Mouse (Mus musculus) lung, postnatal 4 days (tissue): ENCODE measurements around the gene Cep68.

Experiments used
- DNase-seq, 2 experiments: peaks; one replicate each; pipeline ENCODE4 v3.0.0; 2021

Cep68 gene

GRCm38 (mm10) chr11:20202299-20203011, 46.8 kb downstream of the Cep68 start:
- DNase-seq, result no peak

- DNase-seq, result peak; percentile 71 to 77
Measured at GRCm38 (mm10) chr11:20201661-20202101, 47.5 kb downstream of the Cep68 start.

DNA sequence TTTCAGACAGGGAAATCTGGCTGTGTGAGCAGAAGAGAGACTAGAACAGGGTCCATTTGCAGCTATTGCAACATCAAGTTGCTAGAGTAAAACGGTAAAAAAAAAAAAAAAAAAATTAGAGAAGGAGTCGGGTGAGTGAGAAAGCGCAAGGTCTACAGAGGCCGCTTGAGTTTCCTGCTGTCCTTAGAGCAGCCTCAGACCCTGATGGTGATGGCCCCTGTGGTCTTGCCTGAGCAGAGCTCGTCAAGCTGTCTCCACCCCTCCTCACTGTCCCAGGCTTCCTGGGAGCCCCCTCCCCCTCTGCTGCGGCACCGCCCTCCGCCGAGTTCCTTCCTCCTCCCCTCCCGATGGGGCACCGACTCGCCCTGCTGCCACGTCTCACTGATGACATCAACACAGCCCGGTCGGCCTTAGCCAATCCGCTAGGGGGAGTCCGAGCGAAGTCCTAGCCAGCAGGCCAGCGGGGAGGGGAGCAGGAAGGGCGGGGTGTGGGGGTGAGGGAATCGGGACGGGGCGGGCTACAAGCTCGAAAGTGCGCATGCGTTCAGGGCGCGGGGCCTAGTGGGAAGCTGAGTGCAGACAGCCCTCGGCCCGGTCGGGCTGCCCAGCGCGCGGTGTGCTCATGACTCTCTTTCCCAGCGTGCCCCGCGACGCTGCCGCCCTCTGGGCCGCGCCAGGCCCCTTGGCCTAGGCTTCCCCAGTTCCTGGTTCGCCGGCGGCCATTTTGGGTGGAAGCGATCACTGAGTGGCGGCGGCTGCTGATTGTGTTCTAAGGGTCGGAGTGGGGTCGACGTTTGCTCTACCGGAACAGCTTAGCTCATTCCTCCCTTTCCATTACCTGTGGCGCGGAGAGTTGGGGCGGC, 48.3 kb downstream of the Cep68 start, which contains the start of gene Rab1a:
TSS of gene Rab1a (plus strand) at position 720 of the 863 bp plus-strand sequence.
- peak; percentile 100 for DNase-seq

DNA sequence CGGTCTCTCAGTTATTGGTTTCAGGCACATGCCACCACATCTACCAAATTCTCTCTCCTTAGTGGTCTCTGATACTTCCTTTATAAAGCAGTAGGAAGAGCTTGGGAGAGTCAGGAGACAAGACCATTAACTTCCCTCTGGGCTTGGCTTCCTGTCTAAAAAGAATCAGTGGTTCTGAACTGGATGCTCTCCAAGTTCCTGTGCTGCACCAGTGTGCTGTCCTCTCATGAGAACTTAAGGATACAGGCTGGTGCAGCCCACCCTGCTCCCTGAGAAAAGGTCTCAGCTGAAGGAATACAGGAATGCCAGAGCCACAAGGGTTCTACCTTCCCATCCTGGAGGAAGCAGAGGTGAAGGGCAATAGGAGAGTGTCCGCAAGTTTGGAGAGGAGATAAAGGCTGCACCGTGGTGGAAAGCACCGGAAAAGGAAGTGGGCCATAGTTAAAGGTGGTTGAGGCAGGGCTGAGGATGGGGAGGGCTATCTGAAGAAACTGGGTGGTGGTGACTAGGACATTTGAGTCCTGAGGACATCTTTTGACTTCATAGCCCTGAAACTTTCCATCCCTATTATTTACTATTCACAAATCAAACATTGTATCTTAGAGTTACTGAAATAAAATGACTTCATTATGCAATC, 56.0 kb downstream of the Cep68 start:
- DNase-seq, result peak; percentile 28 to 41

DNA sequence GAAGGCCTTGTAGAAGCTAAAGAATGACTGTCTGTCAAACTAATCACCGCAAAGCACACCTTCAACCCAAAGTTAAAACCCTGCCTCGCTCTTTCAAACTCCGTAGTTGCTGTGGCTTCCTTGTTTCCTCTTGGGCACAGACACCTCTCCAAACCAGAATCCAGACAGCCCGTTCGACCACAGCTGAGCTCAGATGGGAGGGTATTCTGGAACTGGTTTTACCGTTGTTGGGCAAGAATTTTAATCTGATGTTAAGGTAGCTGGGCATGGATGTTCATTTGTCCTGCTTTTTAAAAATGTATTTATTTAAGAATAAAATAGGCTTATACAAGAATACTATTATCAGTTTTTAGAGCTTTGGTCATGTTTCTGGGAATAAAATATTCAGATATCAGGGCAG, 62.0 kb downstream of the Cep68 start:
- DNase-seq, result no peak
